Mouse (Mus musculus) MEL-GATA-1-ER (cell line): ENCODE results near the gene Tbxas1.

Experiments
- DNase-seq: peaks from one replicate; pipeline ENCODE4 v3.0.0-alpha.2; 2012; ENCODE audit warnings: low read depth; ENCODE audit errors: extremely low read depth

Gene Tbxas1

DNA sequence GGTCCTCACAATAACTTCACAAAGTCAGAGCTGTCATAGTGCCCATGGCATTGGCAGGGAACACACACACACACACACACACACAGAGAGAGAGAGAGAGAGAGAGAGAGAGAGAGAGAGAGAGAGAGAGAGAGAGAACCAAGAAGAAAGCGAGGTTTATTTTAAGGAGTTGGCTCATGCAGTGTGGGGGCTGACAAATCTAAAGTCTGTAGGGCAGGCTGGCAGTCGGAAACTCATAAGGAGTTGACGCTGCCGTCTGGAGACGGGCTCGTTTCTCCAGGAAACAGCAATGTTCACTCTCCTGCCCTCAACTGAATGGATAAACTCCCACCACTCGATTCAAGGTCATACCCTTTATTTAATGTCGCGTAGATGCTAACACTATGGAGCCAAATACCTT lies 165.2 kb downstream of the Tbxas1 start:
- DNase-seq: no peak

DNA sequence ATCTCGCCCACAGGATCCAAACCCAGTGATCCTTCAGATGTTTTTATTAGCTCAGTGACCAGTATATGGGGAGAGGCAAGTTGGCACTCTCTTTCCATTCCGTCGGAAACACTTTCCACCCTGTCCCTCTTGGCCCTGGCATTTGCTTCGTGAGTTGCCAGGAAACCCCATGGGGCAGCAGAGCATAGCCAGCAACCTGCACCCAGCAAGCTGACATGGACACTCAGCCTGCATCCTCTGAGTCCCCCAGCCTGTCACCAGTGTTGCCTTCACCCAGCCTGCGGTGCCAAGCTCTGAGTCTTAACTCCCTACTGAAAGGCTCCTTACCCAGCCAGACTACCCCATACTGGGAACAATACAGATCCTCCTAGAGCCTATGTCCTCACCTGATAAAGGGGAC lies 173.9 kb downstream of the Tbxas1 start:
- DNase-seq: no peak

DNA sequence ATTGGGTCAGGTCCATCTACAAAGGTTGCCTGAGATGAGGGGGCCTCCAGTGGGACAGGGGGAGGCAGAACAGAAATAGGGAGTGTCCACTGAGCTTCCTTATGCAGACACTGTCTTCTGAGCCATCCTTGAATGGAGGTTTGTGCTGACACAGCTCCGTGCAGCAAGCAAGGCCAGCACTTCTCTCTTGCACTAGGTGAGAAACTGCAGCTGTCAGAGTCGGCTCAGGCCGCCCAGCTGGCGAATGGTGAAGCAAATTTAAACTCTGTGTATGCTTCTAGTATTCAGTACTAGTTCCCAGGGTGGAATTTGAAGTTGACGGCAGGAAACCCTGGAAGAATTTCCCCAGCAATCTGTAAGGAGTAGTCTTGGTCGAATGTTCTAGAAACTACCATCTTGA lies 175.6 kb downstream of the Tbxas1 start:
- DNase-seq: no peak

DNA sequence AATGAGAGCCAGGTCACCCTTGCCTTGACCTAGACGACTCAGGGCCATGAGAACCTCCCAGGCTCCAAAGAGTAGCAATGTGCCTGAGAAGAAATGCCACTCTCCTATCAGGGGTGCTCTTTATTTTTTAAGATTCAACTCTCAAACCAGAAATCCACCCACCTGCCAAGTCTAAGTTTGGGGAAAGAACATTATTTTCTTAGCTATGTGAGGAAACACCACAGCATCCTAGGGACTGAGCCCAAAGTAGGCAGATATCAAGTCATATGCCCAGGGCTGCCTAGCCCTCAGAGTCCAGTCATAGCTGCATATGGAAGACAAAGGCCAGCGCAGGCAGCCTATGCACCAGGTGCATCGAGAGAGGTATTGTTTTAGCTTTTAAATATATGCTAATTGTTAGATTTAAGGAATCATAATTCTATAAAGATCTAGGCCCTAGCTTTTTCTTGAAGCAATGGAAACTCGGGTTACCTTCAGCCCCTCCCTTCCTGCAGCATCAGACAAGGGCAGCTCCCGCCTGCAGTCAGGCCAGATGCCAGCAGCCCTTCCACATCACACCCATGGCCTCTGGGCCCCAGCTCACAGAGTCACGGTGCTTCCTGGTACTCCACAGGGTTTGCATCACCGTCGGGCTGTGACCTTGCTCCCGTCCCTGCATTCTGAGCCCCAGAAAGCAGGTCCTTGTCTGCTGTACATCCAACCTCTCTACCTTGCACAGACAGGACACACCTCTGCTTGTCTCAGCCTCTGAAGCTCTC lies 176.8 kb downstream of the Tbxas1 start:
- no peak for DNase-seq

DNA sequence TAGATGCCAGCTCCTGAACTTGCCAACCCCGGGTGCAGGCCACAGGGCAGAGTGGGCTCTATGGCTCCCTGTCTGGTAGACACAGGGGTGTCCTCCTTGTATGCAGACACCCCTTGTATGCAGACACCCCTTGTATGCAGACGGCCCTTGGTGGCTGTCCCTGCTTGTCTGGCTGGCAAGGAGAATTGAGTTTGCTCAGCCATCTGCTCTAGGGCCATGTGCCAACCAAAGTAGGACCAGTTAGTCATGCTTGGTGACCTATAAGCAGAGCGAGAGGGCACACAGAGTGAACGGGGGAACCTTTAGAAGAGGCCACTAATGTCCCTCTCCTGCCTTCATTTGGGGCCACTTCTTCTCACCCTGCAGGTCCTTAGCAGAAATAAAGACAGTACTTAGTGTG lies 177.4 kb downstream of the Tbxas1 start:
- DNase-seq: no peak

DNA sequence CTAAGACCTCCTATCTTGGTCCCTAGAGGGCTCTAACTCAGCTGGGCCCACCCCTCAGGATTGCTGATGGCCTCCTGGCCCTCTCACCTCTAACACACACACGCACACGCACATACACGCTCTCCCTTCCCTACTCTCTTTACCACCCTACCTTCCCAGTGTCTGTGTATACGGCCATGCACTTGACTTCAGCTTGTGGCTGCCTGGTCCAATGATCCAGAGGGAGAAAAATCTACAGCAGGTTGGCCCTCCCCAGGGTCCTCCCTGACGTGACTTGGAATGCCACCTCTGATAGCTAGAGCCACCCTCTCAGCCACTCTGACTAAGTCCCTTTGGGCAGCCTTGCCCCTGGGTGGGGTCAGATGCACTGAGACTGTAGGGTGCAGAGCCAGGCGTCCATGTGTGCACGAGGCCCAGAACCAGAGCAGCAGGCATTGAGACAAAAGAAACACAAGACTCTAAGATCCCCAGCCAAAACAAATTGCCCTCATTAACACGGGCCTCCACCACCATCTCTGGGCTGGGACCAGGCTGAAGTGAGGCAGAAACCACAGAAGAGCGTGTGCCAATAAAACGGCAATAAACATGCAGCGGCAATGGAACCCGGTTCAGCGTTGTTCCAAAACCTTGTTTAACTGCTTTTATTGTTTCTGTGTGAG lies 179.1 kb downstream of the Tbxas1 start:
- DNase-seq: no peak

DNA sequence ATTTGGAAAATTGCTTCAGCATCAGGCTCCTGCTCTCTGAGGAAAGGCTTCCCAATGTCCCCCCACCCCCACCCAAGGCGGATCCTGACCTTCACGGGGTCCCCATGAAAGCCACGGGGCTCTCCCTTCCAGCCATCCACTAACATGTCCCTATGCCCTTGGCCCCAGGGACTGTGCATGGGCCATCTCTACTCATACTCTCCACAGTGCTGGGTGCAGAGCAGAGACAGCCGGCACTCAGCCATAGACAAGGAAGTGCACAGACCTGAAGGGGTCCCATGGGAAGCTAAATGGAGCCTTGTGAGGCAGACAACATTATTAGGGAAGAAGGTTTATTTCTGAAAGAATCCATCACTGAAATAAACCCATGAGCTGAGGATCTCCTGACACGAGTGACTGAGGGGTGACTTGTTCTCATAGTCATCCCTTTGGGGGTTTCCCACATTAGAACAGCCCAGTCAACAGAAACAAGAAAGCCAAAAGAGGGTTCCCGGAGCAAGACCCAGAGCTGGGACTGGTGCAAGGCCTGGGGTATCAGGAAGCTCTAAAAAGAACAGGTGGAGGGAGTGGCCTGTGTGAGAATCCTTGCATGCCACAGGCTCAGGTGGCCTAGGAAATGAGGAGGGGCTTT lies 179.8 kb downstream of the Tbxas1 start:
- no peak for DNase-seq

DNA sequence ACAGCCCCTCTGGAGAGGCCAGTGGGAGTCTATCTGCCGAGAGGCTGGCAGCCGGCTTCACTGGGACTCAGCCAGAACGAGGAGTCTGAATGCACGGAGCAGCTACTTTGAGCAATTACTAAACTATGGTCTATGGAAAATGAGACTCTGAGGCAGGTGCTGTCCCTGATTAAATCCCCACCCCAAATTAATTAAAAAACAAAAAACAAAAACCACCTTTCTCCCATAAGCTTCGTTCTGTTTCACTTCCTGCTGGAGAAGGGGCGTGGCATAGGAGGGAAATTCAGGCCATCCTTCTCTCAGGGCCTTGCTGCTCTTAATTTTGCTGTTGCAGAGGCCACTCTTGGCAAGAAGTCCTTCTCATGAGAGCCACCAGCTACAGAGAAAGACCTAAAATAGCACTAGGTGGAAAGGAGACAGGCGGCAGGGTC lies 180.6 kb downstream of the Tbxas1 start:
- DNase-seq: no peak

DNA sequence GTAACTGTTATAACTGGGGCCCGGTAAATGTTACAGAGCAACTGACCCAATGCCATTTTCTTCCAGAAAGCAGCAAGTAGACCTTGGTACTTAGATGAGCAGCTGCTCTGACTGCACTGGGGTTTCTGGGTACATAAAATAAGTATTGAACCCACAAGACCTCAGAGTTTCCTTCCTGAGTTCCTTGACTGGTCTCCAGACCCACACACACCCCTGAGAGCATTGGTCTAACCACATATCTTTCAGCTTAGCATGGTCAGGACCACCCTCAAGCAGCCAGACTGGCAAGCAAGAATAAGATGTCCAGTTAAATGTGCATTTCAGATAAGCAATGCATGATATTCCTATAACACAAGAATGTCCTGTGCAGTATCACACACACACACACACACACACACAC lies 182.0 kb downstream of the Tbxas1 start:
- DNase-seq: no peak

DNA sequence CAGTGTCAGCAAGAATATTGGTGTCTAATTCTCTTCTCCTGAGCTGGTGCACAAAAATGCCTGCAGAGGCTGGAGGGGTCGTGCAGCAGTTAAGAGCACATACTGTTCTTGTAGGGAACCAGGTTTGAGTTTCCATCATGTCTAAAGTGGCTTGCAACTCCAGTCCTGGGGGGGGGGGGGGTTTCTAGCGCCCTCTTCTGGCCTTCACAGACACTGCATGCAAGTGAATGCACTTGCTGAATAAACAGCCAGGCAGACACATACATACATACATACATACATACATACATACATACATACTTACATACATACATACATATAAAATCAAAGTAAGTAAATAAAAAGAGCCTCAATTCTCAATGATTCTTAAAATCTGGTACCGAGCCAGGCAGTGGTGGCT lies 183.2 kb downstream of the Tbxas1 start:
- DNase-seq: no peak

DNA sequence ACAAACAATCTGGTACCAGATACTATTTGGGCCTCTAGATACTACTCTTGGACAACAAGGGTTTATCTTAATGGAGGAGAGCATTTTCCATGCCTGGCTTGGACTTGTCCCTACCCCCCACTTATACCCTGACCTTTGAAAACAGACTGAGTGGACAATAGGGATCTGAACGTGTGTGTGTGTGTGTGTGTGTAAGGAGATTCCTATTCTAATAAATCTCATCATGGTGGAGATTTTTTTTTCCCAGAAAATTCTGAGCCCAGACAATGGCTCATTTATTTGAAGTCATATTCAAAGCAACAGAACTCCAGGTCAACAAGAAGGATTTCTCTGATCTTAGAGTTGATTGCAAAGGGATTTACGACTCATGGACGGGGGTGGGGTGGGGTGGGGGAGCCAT lies 183.7 kb downstream of the Tbxas1 start:
- no peak for DNase-seq

DNA sequence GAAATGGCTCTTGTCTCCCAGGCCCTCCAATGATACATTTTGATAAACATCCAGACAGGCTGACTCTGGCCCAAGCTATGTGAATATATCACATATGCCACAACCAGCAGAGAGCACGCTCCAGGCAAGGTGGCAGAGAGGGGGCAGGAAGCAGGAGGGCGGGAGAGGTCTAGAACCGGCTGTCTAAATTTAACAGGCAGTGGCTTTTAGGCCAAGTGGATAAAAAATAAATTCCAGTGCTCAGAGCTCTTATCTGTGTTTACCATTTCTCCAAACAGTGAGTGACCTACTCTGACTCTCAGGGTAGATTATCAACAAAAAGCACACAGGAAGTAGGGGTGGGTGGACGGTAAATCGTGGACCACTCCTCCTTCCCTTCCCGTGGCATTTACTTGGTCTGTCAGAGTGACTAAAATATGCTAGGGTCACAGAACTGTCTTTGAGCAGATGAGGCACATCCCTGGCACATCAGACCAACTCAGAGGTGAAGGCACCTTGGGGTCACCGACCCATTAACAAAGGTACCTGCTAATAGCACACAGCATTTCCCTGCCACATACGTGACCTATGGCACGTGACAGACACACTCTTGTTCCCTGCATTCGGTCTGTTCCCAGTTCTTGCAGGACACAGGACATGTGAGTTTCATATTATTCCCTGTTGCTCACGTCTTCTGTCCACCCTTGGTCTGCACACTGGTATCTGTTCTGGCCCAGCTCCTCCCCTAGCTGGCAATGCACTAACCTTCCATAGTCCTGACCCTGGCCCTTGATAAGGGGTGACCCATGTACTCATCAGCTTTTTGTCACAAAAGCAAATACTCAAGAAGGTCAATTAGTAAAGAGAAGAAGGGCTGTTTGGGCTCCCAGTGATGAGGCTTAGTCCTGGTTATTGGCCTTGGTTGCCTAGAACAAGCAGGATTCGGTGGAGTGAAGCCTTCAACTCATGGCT lies 184.6 kb downstream of the Tbxas1 start:
- peak; percentile 53 for DNase-seq

DNA sequence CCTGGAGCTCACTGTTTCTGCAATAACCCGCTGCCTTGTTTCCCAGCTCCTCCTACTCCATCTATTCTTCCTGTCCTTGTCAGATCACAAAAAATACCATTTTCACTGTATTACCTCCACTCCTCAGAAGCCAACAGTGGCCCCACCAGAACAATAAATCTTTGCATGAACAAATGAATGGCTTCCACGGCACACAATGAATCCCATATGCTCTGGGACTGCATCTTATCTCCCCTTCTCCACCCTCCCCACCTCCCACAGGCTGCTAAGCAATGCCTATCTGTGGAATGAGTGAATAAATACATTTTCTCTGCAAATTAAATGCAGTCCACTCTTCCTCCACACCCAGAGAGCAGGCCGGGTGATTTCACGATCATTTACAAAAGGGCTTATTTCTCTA lies 186.0 kb downstream of the Tbxas1 start:
- no peak for DNase-seq

DNA sequence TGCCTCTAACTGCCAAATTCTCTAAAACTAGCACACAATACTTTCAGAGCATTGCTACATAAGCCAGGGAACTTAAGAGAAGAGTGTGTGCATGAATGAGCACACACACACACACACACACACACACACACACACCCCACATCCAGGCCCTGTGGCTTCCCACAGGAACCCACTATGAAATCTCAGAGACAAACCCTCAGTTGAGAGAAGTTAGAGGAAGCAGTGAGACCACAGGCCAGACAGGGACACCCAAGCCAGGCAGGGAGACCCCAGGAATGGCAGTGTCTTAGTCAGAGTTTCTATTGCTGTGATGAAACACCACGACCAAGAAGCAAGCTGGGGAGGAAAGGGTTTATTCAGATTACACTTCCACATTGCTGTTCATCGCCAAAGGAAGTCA lies 188.3 kb downstream of the Tbxas1 start:
- no peak for DNase-seq

DNA sequence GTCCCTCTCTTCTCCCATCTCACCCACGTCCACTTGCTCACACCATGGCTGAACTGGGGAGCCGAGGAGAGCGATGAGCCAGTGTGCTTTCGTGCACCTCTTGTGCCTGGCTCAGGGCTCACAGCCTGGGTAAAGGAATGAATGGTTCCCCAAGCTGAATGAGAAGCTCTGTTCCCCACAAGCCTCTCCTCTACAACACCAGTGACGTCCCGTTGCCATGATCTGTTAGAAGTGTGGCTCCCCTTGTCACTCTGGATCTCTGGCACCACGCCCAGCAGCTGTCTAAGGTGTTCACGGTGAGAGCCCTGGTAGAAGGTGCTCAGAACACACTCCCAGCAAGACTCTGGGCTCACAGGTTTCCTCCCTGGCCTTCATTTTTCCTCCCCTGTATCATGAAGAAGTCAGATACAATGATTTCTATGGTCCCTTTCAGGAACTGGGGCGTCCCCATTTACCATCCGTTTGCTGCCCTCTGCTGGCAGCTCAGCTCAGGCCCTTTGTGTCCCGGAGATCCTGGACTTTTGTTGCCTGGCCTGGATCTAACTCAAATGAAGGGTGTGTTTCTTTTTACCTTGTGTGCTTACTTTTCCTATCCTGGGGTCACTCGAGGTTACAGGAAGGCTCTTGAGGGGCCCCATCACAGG lies 191.9 kb downstream of the Tbxas1 start:
- peak; percentile 16 for DNase-seq

DNA sequence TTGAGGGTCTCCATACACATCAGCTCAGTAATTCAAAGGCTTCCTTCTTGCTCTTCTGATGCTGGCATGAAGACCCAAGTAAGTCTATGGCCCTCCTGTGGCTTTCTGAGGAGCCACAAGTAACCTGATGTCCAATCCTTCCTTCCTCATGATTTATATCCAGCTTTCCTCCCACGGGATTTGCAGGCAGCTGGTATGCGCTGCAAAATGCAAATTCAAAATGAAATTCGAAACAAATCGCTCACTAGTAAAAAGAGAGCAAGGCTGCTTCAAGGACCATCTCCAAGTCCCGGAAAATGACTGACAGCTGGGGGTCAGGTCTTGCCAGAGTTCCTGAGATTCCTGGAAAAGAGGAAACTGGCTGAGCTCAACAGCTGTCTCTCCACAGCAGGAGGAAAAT lies 197.5 kb downstream of the Tbxas1 start:
- DNase-seq: no peak

DNA sequence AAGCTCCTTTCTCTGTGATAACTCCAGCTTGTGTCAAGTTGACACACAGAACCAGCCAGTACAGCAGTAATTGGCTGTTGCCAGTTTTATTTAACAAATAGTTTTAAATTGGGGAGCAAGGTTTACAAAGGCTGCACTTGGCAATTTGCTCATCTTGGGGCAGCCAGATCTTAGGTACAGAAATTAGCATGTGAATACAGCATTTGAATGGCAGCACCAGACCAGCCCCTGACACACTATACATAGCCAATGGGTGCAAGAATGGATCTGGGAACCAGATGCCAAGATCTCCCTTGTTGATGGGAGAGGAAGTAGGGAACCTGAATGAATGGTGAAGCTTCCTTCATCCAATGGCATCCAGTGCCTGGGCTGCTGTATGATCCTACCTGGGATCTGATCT lies 199.0 kb downstream of the Tbxas1 start:
- DNase-seq: no peak

DNA sequence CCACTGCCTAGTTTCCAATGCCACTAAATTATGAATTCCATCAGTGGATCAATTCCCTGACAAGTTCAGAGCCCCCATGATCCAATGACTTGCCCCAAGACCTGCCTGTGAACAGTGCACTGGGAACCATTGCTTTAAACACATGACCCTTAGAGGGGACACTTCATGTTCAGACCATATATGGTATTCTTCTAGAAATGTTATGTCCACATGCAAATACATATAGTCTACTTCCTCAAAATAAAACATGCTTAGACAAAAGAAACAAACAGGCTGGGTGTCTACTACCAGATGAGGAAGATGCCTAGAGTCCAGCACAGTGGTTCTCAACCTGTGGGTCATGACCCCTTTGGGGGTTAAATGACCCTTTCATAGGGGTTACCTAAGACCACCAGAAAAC lies 201.3 kb downstream of the Tbxas1 start:
- no peak for DNase-seq

DNA sequence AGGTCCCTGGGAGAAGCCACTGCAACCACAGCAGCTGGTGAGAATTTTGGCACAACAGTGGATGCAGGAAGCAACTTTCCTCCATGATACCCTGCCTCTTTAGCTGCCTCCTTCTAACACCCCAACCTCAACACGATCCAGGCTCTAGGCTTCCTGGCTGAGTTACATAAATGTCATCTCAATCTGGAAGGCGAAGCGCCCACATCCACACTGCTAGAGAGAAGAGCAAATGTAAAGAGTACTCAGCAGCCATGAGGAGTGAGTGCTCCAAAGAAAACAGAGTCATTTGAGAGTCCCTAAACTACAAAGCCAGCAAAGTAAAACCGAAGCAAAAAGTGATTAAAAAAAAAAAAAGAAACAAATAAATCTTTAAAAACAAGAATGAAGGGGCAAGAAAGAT lies 229.4 kb downstream of the Tbxas1 start:
- no peak for DNase-seq

DNA sequence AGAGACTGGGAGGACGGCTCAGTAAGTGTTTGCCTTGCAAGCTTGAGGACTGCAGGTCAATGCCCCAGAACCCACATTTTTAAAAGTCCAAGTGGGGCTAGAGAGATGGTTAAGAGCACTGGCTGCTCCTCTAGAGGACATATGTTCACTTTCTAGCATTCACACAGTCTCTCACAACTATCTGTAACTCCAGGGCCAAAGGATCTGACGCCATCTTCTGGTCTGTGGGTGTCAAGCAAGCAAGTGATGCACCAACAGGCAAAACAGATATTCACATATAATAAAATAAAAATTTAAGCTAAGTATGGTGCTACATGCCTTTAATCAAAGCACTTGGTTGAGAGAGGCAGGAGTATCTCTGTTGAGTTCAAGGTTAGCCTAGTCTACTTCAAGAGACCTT lies 231.6 kb downstream of the Tbxas1 start:
- peak; percentile 33 for DNase-seq

DNA sequence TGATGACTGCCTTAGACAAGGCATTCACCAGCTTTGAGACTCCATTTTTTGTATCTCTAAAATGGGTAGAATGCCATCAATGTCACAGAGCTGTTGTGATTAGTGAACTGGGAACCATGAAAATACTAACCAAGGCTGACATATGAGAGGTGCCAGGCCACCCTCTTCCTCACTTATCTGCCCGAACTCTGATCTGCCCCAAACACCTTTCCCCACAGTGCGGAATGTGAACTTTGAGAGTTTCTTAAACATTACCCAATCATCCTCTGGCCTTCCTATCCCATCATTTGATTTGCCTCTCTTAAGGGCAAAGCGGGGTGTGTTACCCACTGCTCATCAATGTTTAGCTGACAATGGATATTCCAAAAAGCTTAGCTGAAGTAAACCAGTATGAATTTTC lies 237.5 kb downstream of the Tbxas1 start:
- DNase-seq: no peak
